Mouse (Mus musculus) liver, embryonic 13.5 days (tissue): ENCODE results near the gene Cops7a. TPM values are rescaled to one million over a fixed set of nuclear protein-coding genes. Genes with fewer than 3 reads are reported as not detected.

ENCODE experiments used
- ATAC-seq: fragments of 200-750 bp; cut with Nextera tagmentation; 2 replicates; pipeline ENCODE4 v1.8.0; 2017; ENCODE audit warnings: low read depth, mild to moderate bottlenecking, moderate number of reproducible peaks, moderate library complexity
- DNase-seq: peaks from one replicate; pipeline ENCODE4 v3.0.0; 2022
- H3K27ac ChIP-seq: fragments of 300-500 bp; sonication (generic); 2 replicates; pipeline ENCODE4 v1.5.1; 2015; ENCODE audit warnings: moderate library complexity, mild to moderate bottlenecking, inconsistent platforms
- H3K27me3 ChIP-seq: fragments of 300-500 bp; sonication (generic); 2 replicates; pipeline ENCODE4 v1.6.1; 2015; ENCODE audit warnings: mild to moderate bottlenecking, inconsistent platforms
- H3K36me3 ChIP-seq: fragments of 300-500 bp; sonication (generic); 2 replicates; pipeline ENCODE4 v1.6.1; 2015; ENCODE audit warnings: mild to moderate bottlenecking, inconsistent platforms
- H3K4me1 ChIP-seq: fragments of 300-500 bp; sonication (generic); replicated peaks from 2 replicates; pipeline ENCODE4 v1.6.1; 2015; ENCODE audit warnings: inconsistent platforms
- H3K4me2 ChIP-seq: fragments of 300-500 bp; sonication (generic); 2 replicates; pipeline ENCODE4 v1.6.1; 2015; ENCODE audit warnings: inconsistent platforms, mild to moderate bottlenecking, moderate library complexity
- H3K4me3 ChIP-seq: fragments of 300-500 bp; sonication (generic); replicated peaks from 2 replicates; pipeline ENCODE4 v1.5.1; 2015; ENCODE audit warnings: mild to moderate bottlenecking, inconsistent platforms
- H3K9ac ChIP-seq: fragments of 300-500 bp; sonication (generic); 2 replicates; pipeline ENCODE4 v1.6.1; 2015; ENCODE audit warnings: mild to moderate bottlenecking, inconsistent platforms
- H3K9me3 ChIP-seq: fragments of 300-500 bp; sonication (generic); replicated peaks from 2 replicates; pipeline ENCODE4 v1.6.1; 2016; ENCODE audit warnings: inconsistent platforms
- WGBS: fragments of 180-500 bp; shearing (Covaris S2); methylation state at CpG from one replicate; pipeline ENCODE4 v1.1.7; 2015; ENCODE audit not compliant: insufficient replicate concordance; 5-methylcytosine and 5-hydroxymethylcytosine counted together
- polyA plus RNA-seq: library from polyadenylated mRNA; unstranded; fragments of >200 nt; fragmentation: Nextera tagmentation; extraction: Ambion mirVana; gene quantifications from 2 replicates; pipeline ENCODE4 v1.2.1, GENCODE M21; 2015

The Cops7a gene
- polyA plus RNA-seq, result 67.3 and 77.6 TPM in 2 replicates

DNA sequence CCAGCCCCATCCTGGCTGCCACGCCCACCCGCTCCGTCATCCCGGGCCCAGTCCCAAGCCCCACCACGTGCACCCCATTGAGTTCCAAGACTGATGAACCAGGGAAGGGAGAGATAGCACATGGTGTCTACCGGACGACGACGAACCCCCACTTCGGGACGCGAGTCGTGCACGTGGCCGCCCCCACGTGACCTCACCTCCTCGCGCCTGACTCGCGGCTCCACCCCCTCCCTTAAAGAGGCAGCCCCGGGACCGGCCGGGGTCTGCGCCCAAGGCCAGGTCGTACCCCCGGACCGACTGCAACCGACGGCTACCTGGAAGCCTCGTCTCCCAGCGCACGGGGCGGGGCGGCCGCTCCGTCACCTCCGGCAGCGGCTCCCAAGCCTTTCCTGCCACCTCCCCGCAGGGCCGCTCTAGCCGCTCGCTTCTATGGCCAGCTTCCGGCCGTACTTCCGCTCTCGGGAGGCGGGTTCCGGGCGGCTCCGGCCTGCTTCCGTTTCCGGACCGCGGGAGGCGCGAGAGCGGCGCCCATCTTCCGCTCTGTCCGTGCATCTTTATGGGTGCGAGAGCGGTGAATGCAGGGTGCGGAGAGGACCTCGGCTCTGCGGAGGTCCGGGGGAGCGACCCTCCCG is at the start of gene Cops7a:
Cops7a (minus strand) TSS at position 451 of the 632 bp plus-strand sequence.
- Histone ChIP-seq H3K27ac (peak within 1 kb of the TSS; percentile 78), H3K36me3 (peaks cover 34% of the 10 kb centered on the region), H3K4me2 (peak within 1 kb of the TSS; percentile 87), H3K27me3 (no peaks in the 10 kb centered on the region), H3K4me1 (peaks cover 33% of the 10 kb centered on the region), H3K9me3 (peaks cover 3% of the 10 kb centered on the region; the same call in 1 of the 2 replicates), H3K9ac (peak within 1 kb of the TSS; percentile 85), H3K4me3 (peak within 1 kb of the TSS; percentile 76)
- WGBS, result under 1% methylated on average over 68 of the region's 68 CpGs
- peak; percentile 91 for DNase-seq
- peak; percentile 94 for ATAC-seq

DNA sequence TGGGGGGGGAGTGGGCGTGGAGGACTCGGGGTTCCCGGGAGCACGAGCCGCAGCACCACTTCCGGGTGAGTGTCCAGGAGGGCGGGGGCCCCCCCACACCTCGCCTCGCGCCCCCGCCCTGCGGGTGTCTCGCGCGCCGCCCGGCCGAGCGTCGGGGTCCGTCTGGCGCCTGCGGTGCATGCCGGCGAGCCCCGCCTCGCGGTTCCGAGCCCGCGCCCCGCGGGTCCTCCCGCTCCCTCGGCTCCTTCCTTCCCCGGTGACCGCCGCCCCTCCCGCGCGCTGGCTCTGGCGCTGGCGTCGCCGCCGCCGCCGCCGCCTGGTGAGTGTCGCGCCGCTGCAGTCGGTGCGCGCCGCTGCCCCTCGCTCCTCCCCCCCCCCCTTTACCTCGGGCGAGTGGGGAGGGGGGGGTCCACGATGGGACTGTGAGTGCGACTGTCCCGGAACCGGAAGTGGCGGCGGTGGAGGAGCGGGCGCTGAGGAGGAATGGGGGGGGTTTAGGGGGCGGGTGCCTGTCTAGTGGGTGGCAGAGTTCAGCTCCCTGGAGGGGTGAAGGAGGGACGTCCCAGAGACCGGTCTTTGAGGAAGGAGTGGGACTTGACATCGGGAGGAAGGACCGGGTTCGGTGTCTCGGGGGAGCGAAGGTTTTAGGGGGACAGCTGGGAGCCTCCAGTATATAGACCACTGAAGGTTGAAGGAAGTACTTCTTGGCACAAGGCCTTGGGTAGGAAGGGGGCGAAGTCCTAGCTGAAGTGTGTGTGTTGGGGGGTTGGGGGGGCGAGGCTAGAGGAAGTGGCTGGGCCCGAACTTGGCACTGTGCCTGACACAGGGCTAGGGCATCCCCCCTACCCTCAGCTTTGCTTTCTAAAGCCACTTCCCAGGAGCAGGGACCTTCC is 44.1 kb upstream of the Cops7a start:
- DNase-seq (peak; percentile 57), ATAC-seq (peak; percentile 86)
- H3K27me3 ChIP-seq, result peaks cover 8% of the 10 kb centered on the region; the same call in 1 of the 2 replicates
- peak overlapping the region; percentile 90 for H3K4me3 ChIP-seq
- peak overlapping the region; percentile 93 for H3K27ac ChIP-seq
- peak overlapping the region; percentile 95 for H3K9ac ChIP-seq
- H3K4me1 ChIP-seq, result peaks cover 48% of the 10 kb centered on the region
- peaks cover 36% of the 10 kb centered on the region for H3K36me3 ChIP-seq
- H3K4me2 ChIP-seq, result peak overlapping the region; percentile 81
- H3K9me3 ChIP-seq, result no peaks in the 10 kb centered on the region
- 1% methylated on average over 61 of the region's 78 CpGs for WGBS

DNA sequence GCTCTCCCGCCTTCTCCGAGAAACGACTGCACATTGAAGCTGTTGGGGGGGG is 43.6 kb upstream of the Cops7a start, which contains the start of gene Zfp384:
Zfp384 (plus strand) TSS at position 17 of the 52 bp plus-strand sequence.
- H3K9ac ChIP-seq, result peak within 1 kb of the TSS; percentile 95
- H3K9me3 ChIP-seq, result no peaks in the 10 kb centered on the region
- WGBS, result 0% methylated on average over 3 of the region's 3 CpGs
- peaks cover 48% of the 10 kb centered on the region for H3K4me1 ChIP-seq
- H3K27ac ChIP-seq, result peak within 1 kb of the TSS; percentile 93
- H3K4me3 ChIP-seq, result peak within 1 kb of the TSS; percentile 90
- H3K36me3 ChIP-seq, result peaks cover 31% of the 10 kb centered on the region
- no peak for DNase-seq
- H3K4me2 ChIP-seq, result peak within 1 kb of the TSS; percentile 81
- peaks cover 10% of the 10 kb centered on the region; the same call in 1 of the 2 replicates for H3K27me3 ChIP-seq
- ATAC-seq, result no peak

DNA sequence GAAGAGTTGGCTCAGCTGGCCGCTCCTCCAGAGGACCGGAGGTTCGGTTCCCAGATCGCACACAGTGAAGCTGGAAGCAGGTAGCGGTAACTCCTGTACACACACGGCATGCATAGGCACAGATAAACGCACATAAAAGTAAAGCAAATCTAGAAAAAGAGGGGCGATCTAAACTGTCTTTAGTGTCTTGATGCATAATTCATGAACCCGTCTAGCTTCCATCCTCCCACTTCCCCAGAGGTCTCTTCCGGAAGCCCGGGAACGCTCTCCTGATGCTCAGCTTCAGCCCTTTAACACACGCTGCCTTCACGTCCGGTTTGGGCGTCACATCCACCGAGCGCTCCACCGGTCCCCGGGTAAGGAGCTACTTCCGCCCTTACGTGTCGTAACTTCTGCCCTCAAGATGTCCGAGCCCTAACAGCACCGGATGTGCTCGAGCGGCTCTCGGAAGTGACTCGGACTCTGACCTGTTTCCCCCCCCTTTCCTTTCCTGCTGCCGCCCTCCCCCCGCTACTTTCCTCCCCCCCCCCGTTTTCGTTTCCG is 43.3 kb upstream of the Cops7a start:
- H3K36me3 ChIP-seq, result peaks cover 28% of the 10 kb centered on the region
- H3K9ac ChIP-seq, result peak overlapping the region; percentile 95
- H3K4me1 ChIP-seq, result peaks cover 48% of the 10 kb centered on the region
- H3K9me3 ChIP-seq, result no peaks in the 10 kb centered on the region
- DNase-seq, result peak; percentile 94
- ATAC-seq, result peak; percentile 97
- H3K27me3 ChIP-seq, result peaks cover 12% of the 10 kb centered on the region; the same call in 1 of the 2 replicates
- H3K4me3 ChIP-seq, result peak overlapping the region; percentile 90
- H3K4me2 ChIP-seq, result peak overlapping the region; percentile 81
- H3K27ac ChIP-seq, result peak overlapping the region; percentile 93
- under 1% methylated on average over 34 of the region's 34 CpGs for WGBS

DNA sequence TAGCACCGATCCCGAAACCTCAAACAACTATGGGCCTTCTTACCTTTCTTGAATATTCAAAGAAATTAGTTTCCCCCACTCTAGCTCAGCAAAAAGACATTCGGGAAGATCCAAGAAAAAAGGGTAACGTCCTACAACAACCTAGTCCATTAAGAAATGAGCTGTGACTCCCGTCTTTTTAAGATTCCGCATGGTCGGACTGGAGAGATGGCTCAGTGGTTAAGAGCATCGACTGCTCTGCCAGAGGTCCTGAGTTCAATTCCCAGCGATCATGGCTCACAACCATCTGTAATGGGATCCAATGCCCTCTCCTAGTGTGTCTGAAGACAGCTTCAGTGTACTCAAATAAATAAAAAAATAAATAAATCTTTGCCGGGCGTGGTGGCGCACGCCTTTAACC is 42.7 kb upstream of the Cops7a start:
- H3K27ac ChIP-seq, result peak overlapping the region; percentile 93
- no peaks in the 10 kb centered on the region for H3K9me3 ChIP-seq
- H3K4me1 ChIP-seq, result peaks cover 46% of the 10 kb centered on the region
- peaks cover 23% of the 10 kb centered on the region for H3K36me3 ChIP-seq
- H3K9ac ChIP-seq, result peak overlapping the region; percentile 95
- ATAC-seq, result no peak
- no peak for DNase-seq
- H3K27me3 ChIP-seq, result peaks cover 18% of the 10 kb centered on the region
- H3K4me3 ChIP-seq, result peak overlapping the region; percentile 90
- 33% methylated on average over 13 of the region's 13 CpGs for WGBS
- peak overlapping the region; percentile 81 for H3K4me2 ChIP-seq

DNA sequence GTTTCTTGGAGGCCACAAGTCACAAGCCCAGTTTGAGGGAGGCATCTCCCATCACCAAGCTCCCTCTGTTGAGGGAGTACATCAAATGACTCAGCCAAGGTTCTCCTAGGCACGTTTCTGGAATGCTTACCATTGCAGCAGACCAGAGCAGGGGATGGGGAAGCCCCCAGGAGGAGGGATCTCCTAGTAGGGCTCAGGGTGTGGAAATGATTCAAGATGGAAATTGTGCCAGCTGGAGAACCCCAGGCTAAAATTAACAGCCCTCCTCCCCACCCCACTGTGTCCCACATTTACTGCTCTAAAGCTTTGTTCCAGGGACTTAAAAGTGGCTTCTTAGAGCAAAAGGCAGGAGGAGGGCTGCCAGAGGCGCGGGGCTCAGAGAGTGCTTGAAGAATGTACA is 39.7 kb upstream of the Cops7a start:
- H3K27ac ChIP-seq, result no peak overlapping the region
- peaks cover 20% of the 10 kb centered on the region for H3K4me1 ChIP-seq
- no peak overlapping the region for H3K4me3 ChIP-seq
- H3K9ac ChIP-seq, result no peak overlapping the region
- DNase-seq (no peak), ATAC-seq (no peak)
- no peaks in the 10 kb centered on the region for H3K36me3 ChIP-seq
- WGBS, result 45% methylated on average over 3 of the region's 3 CpGs
- peaks cover 48% of the 10 kb centered on the region for H3K27me3 ChIP-seq
- no peak overlapping the region for H3K4me2 ChIP-seq
- H3K9me3 ChIP-seq, result no peaks in the 10 kb centered on the region

DNA sequence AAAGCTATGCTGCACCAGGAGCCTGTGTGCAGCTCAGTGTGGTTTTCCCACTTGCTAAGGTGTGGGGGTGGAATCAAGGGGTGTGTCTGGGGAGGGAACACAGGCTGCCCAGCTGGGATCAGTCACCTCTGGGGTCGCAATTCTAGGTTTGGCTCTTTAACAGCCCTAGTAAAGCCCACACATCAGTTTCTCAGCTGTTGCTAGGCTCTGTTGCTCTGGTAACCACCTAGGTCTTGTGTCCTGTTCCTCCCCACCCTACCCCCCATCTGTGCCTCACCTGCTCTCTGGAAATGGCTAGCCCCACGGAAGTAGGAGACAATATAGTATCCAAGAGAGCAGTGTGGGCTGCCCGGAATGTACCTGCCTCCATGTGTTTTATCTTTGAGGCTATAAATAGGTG is 38.4 kb upstream of the Cops7a start:
- ATAC-seq, result no peak
- WGBS, result 34% methylated on average over 3 of the region's 3 CpGs
- no peak overlapping the region for H3K9ac ChIP-seq
- H3K36me3 ChIP-seq, result no peaks in the 10 kb centered on the region
- no peak overlapping the region for H3K27ac ChIP-seq
- H3K4me1 ChIP-seq, result peaks cover 16% of the 10 kb centered on the region
- no peaks in the 10 kb centered on the region for H3K9me3 ChIP-seq
- peaks cover 62% of the 10 kb centered on the region for H3K27me3 ChIP-seq
- no peak overlapping the region for H3K4me2 ChIP-seq
- DNase-seq, result no peak
- H3K4me3 ChIP-seq, result no peak overlapping the region

DNA sequence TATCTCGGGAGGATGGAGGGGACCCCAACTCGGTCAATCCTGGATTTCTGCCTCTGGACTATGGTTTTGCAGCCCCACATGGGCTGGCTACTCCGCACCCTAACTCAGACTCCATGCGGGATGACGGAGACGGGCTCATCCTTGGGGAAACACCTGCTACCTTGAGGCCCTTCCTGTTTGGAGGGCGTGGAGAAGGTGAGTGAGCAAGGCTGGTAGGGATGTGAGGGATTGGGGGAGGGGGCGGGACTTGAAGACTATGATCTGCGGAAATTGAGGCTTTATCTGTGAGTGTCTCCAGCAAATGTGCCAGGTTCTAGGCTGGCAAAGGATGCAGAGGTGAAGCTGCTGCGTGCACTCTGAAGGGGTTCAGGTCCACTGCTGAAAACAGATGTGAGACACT is 34.2 kb upstream of the Cops7a start:
- Histone ChIP-seq H3K4me3 (no peak overlapping the region), H3K27ac (no peak overlapping the region), H3K4me2 (no peak overlapping the region), H3K9me3 (no peaks in the 10 kb centered on the region), H3K27me3 (peaks cover 97% of the 10 kb centered on the region), H3K9ac (no peak overlapping the region), H3K4me1 (peaks cover 9% of the 10 kb centered on the region), H3K36me3 (no peaks in the 10 kb centered on the region)
- 37% methylated on average over 10 of the region's 10 CpGs for WGBS
- DNase-seq, result no peak
- no peak for ATAC-seq

DNA sequence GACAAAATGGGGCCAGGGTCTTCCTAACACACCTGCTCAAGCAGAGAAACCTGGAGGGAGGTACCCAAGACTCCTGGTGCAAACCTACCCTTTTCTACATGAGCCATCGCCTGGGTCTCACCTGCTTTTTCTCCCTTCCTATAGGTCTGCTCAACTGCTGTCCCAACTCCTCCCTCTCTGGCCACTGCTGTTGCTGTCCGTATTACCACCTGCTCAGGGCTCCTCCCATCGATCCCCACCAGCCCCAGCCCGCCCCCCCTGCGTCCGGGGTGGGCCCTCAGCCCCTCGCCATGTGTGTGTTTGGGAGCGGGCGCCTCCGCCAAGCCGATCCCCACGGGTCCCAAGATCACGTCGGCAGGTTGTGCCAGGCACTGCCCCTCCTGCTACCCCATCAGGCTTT is 33.8 kb upstream of the Cops7a start:
- Histone ChIP-seq H3K9ac (no peak overlapping the region), H3K4me3 (no peak overlapping the region), H3K36me3 (no peaks in the 10 kb centered on the region), H3K27ac (no peak overlapping the region), H3K4me2 (no peak overlapping the region), H3K27me3 (peaks cover 98% of the 10 kb centered on the region), H3K9me3 (no peaks in the 10 kb centered on the region), H3K4me1 (peaks cover 9% of the 10 kb centered on the region)
- DNase-seq (no peak), ATAC-seq (no peak)
- WGBS, result 51% methylated on average over 13 of the region's 14 CpGs

DNA sequence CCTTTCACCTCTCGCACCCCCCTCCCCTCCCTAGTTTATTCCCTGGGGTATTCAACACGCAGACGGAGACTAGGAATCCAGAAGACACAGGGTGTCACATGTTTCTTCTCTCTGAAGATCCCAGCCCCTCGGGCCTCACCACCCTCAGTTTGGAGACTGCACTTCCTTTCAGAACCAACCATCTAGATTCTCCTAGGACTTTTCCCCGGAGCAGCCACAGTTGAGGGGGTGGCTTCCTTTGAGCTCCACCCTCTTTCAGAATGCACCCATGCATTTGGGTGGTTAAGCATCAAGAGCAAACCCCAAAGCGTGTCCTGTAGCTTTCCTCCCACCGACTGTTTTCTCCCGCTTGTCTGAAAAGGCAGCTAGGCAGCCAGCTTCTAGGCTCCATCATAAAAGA is 32.7 kb upstream of the Cops7a start:
- 11% methylated on average over 8 of the region's 8 CpGs for WGBS
- H3K27me3 ChIP-seq, result peaks cover 100% of the 10 kb centered on the region
- H3K4me1 ChIP-seq, result peaks cover 9% of the 10 kb centered on the region
- H3K4me3 ChIP-seq, result no peak overlapping the region
- H3K9me3 ChIP-seq, result no peaks in the 10 kb centered on the region
- H3K9ac ChIP-seq, result no peak overlapping the region
- no peak overlapping the region for H3K27ac ChIP-seq
- H3K4me2 ChIP-seq, result no peak overlapping the region
- ATAC-seq (no peak), DNase-seq (no peak)
- no peaks in the 10 kb centered on the region for H3K36me3 ChIP-seq

DNA sequence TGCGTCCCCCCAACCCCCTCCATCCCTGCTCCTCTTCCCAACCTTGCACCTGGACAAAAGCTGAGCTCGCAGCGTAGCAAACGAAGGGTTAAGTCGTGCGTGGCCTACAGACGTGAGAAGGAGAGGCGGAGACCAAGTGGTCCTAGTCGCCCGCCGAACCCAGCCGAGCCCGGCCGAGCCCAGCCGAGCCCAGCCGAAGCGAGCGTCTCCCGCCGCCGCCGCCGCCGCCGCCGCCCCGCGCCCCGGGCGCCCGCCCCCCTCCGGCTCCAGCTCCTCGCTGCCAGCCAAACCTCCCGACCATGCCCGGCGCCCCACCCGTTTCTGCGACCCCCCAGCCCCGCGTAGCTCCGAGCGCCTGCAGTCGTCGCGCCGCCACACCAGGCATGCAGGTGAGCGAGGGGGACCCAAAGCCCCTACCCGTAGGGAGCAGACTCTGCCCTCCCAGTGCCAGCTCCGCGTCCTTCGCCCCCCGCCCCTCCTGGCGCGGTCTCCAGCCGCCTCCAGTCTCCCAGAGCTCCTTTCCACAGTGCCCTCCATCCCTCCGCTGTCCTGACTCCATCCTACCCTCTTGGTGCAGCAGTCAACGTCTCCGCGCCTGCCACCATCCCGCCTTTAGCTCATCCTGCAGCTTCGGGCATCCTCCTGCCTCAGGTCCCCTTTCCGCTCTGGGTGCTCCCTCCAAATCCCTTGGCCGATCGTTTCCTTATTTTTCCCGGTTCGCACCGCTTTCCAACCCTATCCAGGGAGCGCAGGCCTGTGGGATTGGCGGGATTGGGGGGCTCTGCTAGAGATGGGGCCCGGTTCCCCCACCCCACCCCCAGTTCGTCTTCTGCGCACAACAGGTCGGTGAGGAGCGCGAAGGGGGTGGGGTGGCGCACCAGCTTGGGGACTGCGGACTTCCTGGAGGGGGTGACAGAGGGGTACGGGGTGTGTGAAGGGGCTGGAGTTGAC is 31.5 kb upstream of the Cops7a start, which contains the start of gene Pianp:
Pianp (plus strand) TSS at position 144 of the 951 bp plus-strand sequence.
- H3K9me3 ChIP-seq, result no peaks in the 10 kb centered on the region
- no peak within 1 kb of the TSS for H3K9ac ChIP-seq
- no peak within 1 kb of the TSS for H3K27ac ChIP-seq
- H3K4me3 ChIP-seq, result peak within 1 kb of the TSS; percentile 49
- no peaks in the 10 kb centered on the region for H3K36me3 ChIP-seq
- peaks cover 9% of the 10 kb centered on the region for H3K4me1 ChIP-seq
- H3K4me2 ChIP-seq, result peak within 1 kb of the TSS; percentile 72
- H3K27me3 ChIP-seq, result peaks cover 100% of the 10 kb centered on the region
- WGBS, result 1% methylated on average over 65 of the region's 78 CpGs
- DNase-seq (peak; percentile 30), ATAC-seq (peak; percentile 44)
